Mouse (Mus musculus): ENCODE data around the gene Musk. TPM values are rescaled to one million over a fixed set of nuclear protein-coding genes. Genes with fewer than 3 reads are reported as not detected.

The Musk gene
- polyA plus RNA-seq, 1 experiment from 2014 or later: 0.62 TPM

- no peak overlapping the region for H3K9ac ChIP-seq (ENCODE audit: low read depth, low read length)
- no peaks in the 10 kb centered on the region for H3K4me1 ChIP-seq (replicated peaks; ENCODE audit: insufficient read depth, low read length)
- H3K36me3 ChIP-seq (ENCODE audit: insufficient read depth, low read length): no peaks in the 10 kb centered on the region
- H3K9me3 ChIP-seq (replicated peaks; ENCODE audit: low read length): no peaks in the 10 kb centered on the region
- TF ChIP-seq CTCF (IDR thresholded peaks at IDR 0.05; ENCODE audit: low read depth): no peak
- no peaks in the 10 kb centered on the region for H3K27me3 ChIP-seq (ENCODE audit: insufficient read depth, low read length)
- no peak overlapping the region for H3K4me3 ChIP-seq (replicated peaks; ENCODE audit: low read depth, low read length)
- no peak overlapping the region for H3K4me2 ChIP-seq (ENCODE audit: low read length)
- no peak overlapping the region for H3K27ac ChIP-seq
- DNase-seq (ENCODE audit: low spot score) (no peak), ATAC-seq (replicated peaks; ENCODE audit: low FRiP score, low read depth) (no peak)
- 80% methylated on average over 7 of the region's 7 CpGs for WGBS
Measured at GRCm38 (mm10) chr4:58374141-58374870, 88.5 kb downstream of the Musk start.

- Histone ChIP-seq H3K4me2 (ENCODE audit: low read length) (no peak overlapping the region), H3K27me3 (ENCODE audit: insufficient read depth, low read length) (no peaks in the 10 kb centered on the region), H3K4me1 (replicated peaks; ENCODE audit: insufficient read depth, low read length) (no peaks in the 10 kb centered on the region), H3K36me3 (ENCODE audit: insufficient read depth, low read length) (no peaks in the 10 kb centered on the region), H3K27ac (no peak overlapping the region), H3K9ac (ENCODE audit: low read depth, low read length) (no peak overlapping the region), H3K4me3 (replicated peaks; ENCODE audit: low read depth, low read length) (no peak overlapping the region), H3K9me3 (replicated peaks; ENCODE audit: low read length) (no peaks in the 10 kb centered on the region)
- 88% methylated on average over 4 of the region's 4 CpGs for WGBS
- DNase-seq (ENCODE audit: low spot score): no peak
- ATAC-seq (replicated peaks; ENCODE audit: low FRiP score, low read depth): no peak
- TF ChIP-seq CTCF (IDR thresholded peaks at IDR 0.05; ENCODE audit: low read depth): no peak
Measured at GRCm38 (mm10) chr4:58379186-58379585, 93.4 kb downstream of the Musk start.

DNA sequence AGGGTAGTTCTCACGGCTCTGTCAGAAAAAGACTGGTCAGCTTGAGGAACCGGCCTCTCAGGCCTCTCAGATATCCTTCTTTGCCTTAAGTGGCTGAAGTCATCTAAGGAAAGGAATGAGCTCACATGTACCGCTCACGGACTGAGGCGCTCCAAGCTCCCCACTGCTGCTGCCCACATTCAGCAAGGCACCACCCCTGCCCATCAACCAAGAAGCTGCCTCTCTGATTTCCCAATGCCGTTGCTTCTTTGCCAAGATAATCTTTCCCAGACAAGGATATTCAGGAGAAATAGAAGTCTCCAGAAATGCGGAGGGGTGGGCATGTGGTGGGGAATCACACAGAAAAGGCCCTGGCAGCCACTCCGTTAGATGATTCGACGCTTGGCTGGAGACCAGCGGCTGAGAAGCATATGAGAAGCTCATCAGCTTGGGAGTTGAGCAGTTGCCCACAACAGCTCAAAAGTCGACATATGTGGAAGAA, 115.1 kb downstream of the Musk start:
- TF ChIP-seq CTCF (IDR thresholded peaks at IDR 0.05; ENCODE audit: low read depth): no peak
- Histone ChIP-seq H3K36me3 (ENCODE audit: insufficient read depth, low read length) (no peaks in the 10 kb centered on the region), H3K9ac (ENCODE audit: low read depth, low read length) (no peak overlapping the region), H3K27me3 (ENCODE audit: insufficient read depth, low read length) (no peaks in the 10 kb centered on the region), H3K4me2 (ENCODE audit: low read length) (no peak overlapping the region), H3K9me3 (replicated peaks; ENCODE audit: low read length) (no peaks in the 10 kb centered on the region), H3K4me3 (replicated peaks; ENCODE audit: low read depth, low read length) (no peak overlapping the region), H3K27ac (no peak overlapping the region), H3K4me1 (replicated peaks; ENCODE audit: insufficient read depth, low read length) (no peaks in the 10 kb centered on the region)
- DNase-seq (ENCODE audit: low spot score) (no peak), ATAC-seq (replicated peaks; ENCODE audit: low FRiP score, low read depth) (no peak)
- 81% methylated on average over 12 of the region's 12 CpGs for WGBS

DNA sequence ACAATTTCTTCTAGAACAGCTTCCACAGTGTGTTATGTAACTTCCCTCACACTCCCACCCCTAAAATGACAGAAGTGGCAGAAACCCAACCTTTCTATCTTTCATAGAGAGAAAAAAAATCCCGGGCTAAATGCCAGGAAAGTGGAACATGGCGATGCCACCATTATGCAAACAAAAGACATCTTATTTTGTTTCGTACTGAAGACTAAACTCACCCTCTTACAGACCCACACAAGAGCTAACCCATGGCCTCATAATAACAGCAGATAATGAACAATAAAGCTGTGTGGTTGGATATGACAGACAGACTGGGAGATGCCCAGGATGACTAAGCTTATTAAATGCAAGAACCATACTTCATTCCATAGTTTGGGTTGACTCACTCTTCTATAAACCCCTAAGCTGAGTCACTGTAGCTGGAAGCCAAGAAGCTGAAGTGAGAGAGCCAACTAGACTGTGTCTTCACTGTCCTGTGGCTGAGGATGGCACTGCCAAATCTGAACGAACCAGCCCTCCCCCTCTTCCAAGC, 116.3 kb downstream of the Musk start:
- H3K4me2 ChIP-seq (ENCODE audit: low read length): no peak overlapping the region
- H3K27ac ChIP-seq: no peak overlapping the region
- no peaks in the 10 kb centered on the region for H3K27me3 ChIP-seq (ENCODE audit: insufficient read depth, low read length)
- H3K9me3 ChIP-seq (replicated peaks; ENCODE audit: low read length): no peaks in the 10 kb centered on the region
- no peak for TF ChIP-seq CTCF (IDR thresholded peaks at IDR 0.05; ENCODE audit: low read depth)
- no peak overlapping the region for H3K9ac ChIP-seq (ENCODE audit: low read depth, low read length)
- WGBS: 84% methylated on average over 4 of the region's 4 CpGs
- ATAC-seq (replicated peaks; ENCODE audit: low FRiP score, low read depth) (no peak), DNase-seq (ENCODE audit: low spot score) (no peak)
- H3K4me3 ChIP-seq (replicated peaks; ENCODE audit: low read depth, low read length): no peak overlapping the region
- H3K36me3 ChIP-seq (ENCODE audit: insufficient read depth, low read length): no peaks in the 10 kb centered on the region
- no peaks in the 10 kb centered on the region for H3K4me1 ChIP-seq (replicated peaks; ENCODE audit: insufficient read depth, low read length)

DNA sequence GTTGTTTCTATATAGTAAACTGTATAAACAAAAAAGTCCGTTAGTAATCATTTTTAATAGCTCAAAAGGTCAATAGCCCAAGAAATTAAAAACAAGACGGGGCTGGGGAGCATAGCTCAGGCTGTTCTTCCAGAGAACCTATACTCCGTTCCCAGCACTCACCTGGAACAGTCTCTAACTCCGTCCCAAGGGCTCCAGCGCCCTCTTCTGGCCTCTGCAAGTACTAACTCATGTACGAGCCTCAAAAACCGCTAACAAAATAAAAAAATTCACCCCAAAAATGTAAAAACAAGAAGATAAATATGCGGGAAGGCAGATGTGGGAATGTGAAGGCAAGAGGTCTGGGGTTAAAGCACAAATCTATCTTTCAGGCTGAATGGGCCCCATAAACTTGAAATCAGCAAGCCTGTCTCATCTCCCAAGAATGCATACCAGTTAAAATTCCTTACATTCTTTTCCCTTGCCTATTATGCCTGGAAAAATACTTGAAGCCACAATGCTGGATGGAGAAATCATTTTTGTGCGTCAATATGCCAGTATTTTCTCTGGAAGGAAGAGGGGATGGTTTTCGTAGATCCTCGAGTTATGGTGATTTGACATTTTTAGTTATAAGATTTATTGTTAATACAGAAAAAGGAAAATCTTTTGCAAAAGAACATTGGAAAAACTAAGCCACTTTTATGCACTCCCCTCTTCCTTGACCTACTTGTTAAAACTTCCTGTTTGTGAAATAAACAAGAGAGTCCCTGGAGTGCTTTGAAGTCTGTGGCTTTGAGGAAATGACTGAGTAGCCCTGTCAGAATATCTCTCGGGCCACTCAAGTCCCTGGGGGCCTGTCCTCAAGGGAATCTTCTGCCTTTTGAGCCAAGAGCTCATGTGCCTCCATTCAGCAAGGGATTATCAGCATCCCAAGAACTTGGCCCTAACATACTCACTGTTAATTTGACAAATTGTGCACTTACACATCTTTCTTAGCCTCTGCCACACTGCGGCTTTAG, 127.7 kb downstream of the Musk start:
- no peaks in the 10 kb centered on the region for H3K4me1 ChIP-seq (replicated peaks; ENCODE audit: insufficient read depth, low read length)
- no peaks in the 10 kb centered on the region for H3K27me3 ChIP-seq (ENCODE audit: insufficient read depth, low read length)
- ATAC-seq (replicated peaks; ENCODE audit: low FRiP score, low read depth): peak; percentile 36; the same call in 1 of the 2 replicates
- peak overlapping the region; percentile 54; the same call in 1 of the 2 replicates for H3K27ac ChIP-seq
- H3K36me3 ChIP-seq (ENCODE audit: insufficient read depth, low read length): no peaks in the 10 kb centered on the region
- no peak overlapping the region for H3K4me3 ChIP-seq (replicated peaks; ENCODE audit: low read depth, low read length)
- WGBS: 61% methylated on average over 13 of the region's 13 CpGs
- H3K9me3 ChIP-seq (replicated peaks; ENCODE audit: low read length): no peaks in the 10 kb centered on the region
- TF ChIP-seq CTCF (IDR thresholded peaks at IDR 0.05; ENCODE audit: low read depth): peak; percentile 47
- H3K9ac ChIP-seq (ENCODE audit: low read depth, low read length): no peak overlapping the region
- no peak overlapping the region for H3K4me2 ChIP-seq (ENCODE audit: low read length)
- peak; percentile 93 for DNase-seq (ENCODE audit: low spot score)

DNA sequence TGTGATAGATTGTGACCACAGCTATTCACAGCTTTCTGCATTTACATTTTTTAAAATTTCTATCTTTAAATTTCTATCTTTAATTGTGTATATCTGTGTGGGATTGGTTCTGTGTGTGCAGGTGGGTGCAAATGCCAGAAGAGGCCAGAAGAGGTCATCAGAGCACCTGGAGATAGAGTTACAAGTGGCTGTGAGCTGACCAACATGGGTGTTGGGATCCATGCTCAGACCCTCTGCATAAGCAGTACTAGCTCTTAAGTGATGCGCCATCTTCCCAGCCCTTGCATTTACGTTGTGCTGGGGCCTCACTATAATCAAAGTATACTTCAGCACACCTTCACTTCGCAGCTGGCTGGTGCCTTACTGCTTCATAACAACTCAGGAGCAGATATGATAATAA, 129.8 kb downstream of the Musk start:
- Histone ChIP-seq H3K4me1 (replicated peaks; ENCODE audit: insufficient read depth, low read length) (no peaks in the 10 kb centered on the region), H3K4me2 (ENCODE audit: low read length) (no peak overlapping the region), H3K4me3 (replicated peaks; ENCODE audit: low read depth, low read length) (no peak overlapping the region), H3K9me3 (replicated peaks; ENCODE audit: low read length) (no peaks in the 10 kb centered on the region), H3K27me3 (ENCODE audit: insufficient read depth, low read length) (no peaks in the 10 kb centered on the region), H3K9ac (ENCODE audit: low read depth, low read length) (no peak overlapping the region), H3K27ac (no peak overlapping the region), H3K36me3 (ENCODE audit: insufficient read depth, low read length) (no peaks in the 10 kb centered on the region)
- no peak for ATAC-seq (replicated peaks; ENCODE audit: low FRiP score, low read depth)
- TF ChIP-seq CTCF (IDR thresholded peaks at IDR 0.05; ENCODE audit: low read depth): peak; percentile 23; the same call in 1 of the 2 replicates
- DNase-seq (ENCODE audit: low spot score): no peak
- 97% methylated on average over 3 of the region's 3 CpGs for WGBS

All from kidney, postnatal 0 days (tissue).